Mouse (Mus musculus) intestine, embryonic 14.5 days (tissue): ENCODE measurements around the gene Fitm2. TPM values are rescaled to one million over a fixed set of nuclear protein-coding genes. Genes with fewer than 3 reads are reported as not detected.

ENCODE experiments used
- ATAC-seq: fragments of 200-750 bp; cut with Nextera tagmentation; replicated peaks from 2 replicates; pipeline ENCODE4 v1.8.0; 2017; ENCODE audit warnings: low read depth, moderate number of reproducible peaks, moderate TSS enrichment, moderate library complexity; ENCODE audit not compliant: low FRiP score, low TSS enrichment
- DNase-seq: peaks from one replicate; pipeline ENCODE4 v3.0.0-alpha.2; 2018; ENCODE audit warnings: low spot score
- H3K27ac ChIP-seq: fragments of 300-500 bp; sonication (generic); 2 replicates; pipeline ENCODE4 v1.5.1; 2014; ENCODE audit warnings: low read depth, mild to moderate bottlenecking, control low read depth
- H3K27me3 ChIP-seq: fragments of 300-500 bp; sonication (generic); replicated peaks from 2 replicates; pipeline ENCODE4 v1.6.1; 2014; ENCODE audit warnings: low read length, control low read depth; ENCODE audit not compliant: control insufficient read depth, insufficient read depth
- H3K36me3 ChIP-seq: fragments of 300-500 bp; sonication (generic); 2 replicates; pipeline ENCODE4 v1.6.1; 2014; ENCODE audit warnings: low read length, control low read depth; ENCODE audit not compliant: control insufficient read depth, insufficient read depth
- H3K4me1 ChIP-seq: fragments of 300-500 bp; sonication (generic); replicated peaks from 2 replicates; pipeline ENCODE4 v1.6.1; 2014; ENCODE audit warnings: low read length, control low read depth, mixed read lengths; ENCODE audit not compliant: control insufficient read depth, insufficient read depth
- H3K4me2 ChIP-seq: fragments of 300-500 bp; sonication (generic); 2 replicates; pipeline ENCODE4 v1.6.1; 2014; ENCODE audit warnings: low read length
- H3K4me3 ChIP-seq: fragments of 300-500 bp; sonication (generic); 2 replicates; pipeline ENCODE4 v1.5.1; 2014; ENCODE audit warnings: low read depth, low read length, control low read depth, mixed read lengths
- H3K9ac ChIP-seq: fragments of 300-500 bp; sonication (generic); 2 replicates; pipeline ENCODE4 v1.6.1; 2014; ENCODE audit warnings: mild to moderate bottlenecking, low read length
- H3K9me3 ChIP-seq: fragments of 300-500 bp; sonication (generic); 2 replicates; pipeline ENCODE4 v1.6.1; 2016; ENCODE audit warnings: low read length, control low read depth; ENCODE audit not compliant: control insufficient read depth
- WGBS: fragments of 180-500 bp; shearing (Covaris S2); extraction: QIAGEN DNeasy Blood & Tissue Kit; methylation state at CpG from one replicate; pipeline ENCODE4 v1.1.7; 2014; 5-methylcytosine and 5-hydroxymethylcytosine counted together
- polyA plus RNA-seq: library from polyadenylated mRNA; unstranded; fragments of >200 nt; fragmentation: Nextera tagmentation; extraction: Ambion mirVana; gene quantifications from 2 replicates; pipeline ENCODE4 v1.2.1, GENCODE M21; 2014

The Fitm2 gene
- polyA plus RNA-seq: 10.7 and 11.6 TPM in 2 replicates

DNA sequence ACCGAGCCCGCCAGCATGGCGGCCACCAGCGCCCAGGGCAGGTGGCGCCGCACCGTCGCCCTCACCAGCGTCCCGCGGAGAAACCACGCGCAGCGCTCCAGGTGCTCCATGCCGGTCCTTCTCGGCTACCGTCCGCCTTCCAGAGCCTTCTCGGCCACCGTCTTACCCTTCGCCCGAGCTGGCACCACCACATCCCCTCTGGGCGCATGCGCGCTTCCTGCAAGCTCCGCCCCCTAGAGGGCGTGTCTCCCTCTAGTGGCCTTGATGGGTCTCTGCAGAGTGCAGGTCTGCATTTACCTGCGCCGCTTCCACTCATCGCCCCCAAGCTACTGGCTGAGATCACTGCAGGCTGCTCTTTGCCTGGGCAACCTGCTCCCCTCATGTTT is at the start of gene Fitm2:
Gene Fitm2 (minus strand): TSS at position 164 of the 386 bp plus-strand sequence.
- H3K4me1 ChIP-seq: peaks cover 9% of the 10 kb centered on the region; the same call in 1 of the 2 replicates
- WGBS: under 1% methylated on average over 30 of the region's 30 CpGs
- peak within 1 kb of the TSS; percentile 75 for H3K9ac ChIP-seq
- DNase-seq: peak; percentile 99
- H3K9me3 ChIP-seq: no peaks in the 10 kb centered on the region
- ATAC-seq: peak; percentile 97
- peak within 1 kb of the TSS; percentile 91 for H3K4me2 ChIP-seq
- peak within 1 kb of the TSS; percentile 94 for H3K4me3 ChIP-seq
- H3K27ac ChIP-seq: 0 out of 2 replicates have a peak within 1 kb of the TSS, but pooled peaks have one; percentile 7
- H3K36me3 ChIP-seq: peaks cover 11% of the 10 kb centered on the region; the same call in 1 of the 2 replicates
- no peaks in the 10 kb centered on the region for H3K27me3 ChIP-seq

DNA sequence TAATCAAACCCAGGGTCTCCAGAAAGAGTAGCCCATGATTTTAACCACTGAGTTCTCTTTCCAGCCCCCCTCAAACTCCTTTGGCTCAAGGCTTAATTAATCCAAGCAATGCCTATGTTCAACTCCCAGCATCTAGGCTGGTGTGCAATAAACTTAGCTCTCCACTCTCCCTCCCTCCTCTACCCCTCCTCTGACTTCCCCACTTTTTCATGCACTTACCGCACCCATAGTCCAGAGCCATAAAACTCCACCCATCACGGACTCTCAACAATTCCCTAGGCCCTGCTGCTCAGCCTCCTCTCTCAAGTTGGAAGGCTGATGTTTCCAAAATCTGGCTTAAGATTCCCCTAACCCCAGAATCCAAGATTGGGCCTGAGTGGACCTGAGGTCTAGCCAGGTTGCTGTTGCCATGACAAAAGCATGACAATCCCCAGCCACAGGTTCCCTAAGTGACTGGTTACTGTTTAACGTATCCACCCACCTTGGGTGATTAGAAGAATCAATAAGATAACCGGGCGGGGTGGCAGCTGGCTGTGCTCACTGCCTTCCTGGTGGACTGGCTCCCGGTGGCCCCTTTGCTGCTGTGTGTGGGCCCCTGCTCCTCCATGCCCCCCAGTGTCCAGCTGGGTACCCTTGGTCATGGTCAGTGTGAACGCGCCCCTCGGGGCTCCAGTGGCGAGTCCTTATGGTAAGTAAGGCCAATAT is 34.0 kb upstream of the Fitm2 start, which contains the start of gene Hnf4a:
Gene Hnf4a (plus strand): TSS at position 509 of the 705 bp plus-strand sequence.
- no peaks in the 10 kb centered on the region for H3K36me3 ChIP-seq
- ATAC-seq (peak; percentile 73), DNase-seq (peak; percentile 76)
- no peaks in the 10 kb centered on the region for H3K27me3 ChIP-seq
- peak within 1 kb of the TSS; percentile 36 for H3K9ac ChIP-seq
- H3K4me2 ChIP-seq: peak within 1 kb of the TSS; percentile 41
- 57% methylated on average over 10 of the region's 10 CpGs for WGBS
- H3K4me1 ChIP-seq: no peaks in the 10 kb centered on the region
- peak within 1 kb of the TSS; percentile 30 for H3K4me3 ChIP-seq
- H3K9me3 ChIP-seq: no peaks in the 10 kb centered on the region
- peak within 1 kb of the TSS; percentile 51 for H3K27ac ChIP-seq

DNA sequence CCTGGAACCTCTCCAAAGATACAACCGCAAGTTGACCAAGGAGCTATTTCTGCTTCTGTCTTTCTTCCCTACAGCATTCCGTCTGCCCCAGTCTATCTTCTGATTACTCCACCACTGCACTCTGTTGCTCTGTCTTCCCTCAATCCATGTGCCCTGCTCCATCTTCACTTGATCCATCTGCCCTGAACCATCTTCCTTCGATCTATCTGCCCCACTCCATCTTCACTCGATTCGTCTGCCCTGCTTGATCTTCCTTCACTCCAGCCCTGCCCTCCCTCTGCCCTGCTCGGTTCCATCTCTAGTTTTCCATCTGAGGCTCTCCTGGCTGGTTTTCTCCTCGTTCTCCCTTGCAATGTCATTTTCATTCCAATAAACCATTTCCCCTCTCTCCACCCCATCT is 30.8 kb upstream of the Fitm2 start:
- Histone ChIP-seq H3K4me2 (no peak overlapping the region), H3K36me3 (no peaks in the 10 kb centered on the region), H3K4me1 (no peaks in the 10 kb centered on the region), H3K27me3 (no peaks in the 10 kb centered on the region), H3K9me3 (no peaks in the 10 kb centered on the region), H3K27ac (peak overlapping the region; percentile 51), H3K9ac (no peak overlapping the region), H3K4me3 (no peak overlapping the region)
- 67% methylated on average over 7 of the region's 7 CpGs for WGBS
- ATAC-seq (peak; percentile 20; the same call in 1 of the 2 replicates), DNase-seq (no peak)

DNA sequence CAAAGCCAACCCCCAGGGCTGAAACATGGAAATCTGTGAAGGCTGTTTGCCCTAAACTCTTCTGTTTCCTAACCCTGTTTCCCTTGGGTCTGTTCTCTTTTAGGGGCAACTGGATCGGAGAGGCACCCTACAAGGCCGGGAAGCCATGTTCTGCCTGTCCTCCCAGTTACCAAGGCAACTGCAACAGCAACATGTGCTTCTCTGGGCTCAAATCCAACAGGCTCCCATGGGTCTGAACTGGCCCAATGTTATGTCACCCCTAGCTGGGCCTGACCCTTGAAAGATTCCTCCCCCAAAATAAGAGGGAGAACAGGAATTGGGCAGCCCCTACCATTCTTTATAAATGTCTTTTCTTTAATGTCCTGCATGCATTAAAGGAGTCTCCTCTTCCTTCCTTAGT is 29.8 kb upstream of the Fitm2 start:
- Histone ChIP-seq H3K27me3 (no peaks in the 10 kb centered on the region), H3K36me3 (no peaks in the 10 kb centered on the region), H3K9ac (no peak overlapping the region), H3K4me2 (no peak overlapping the region), H3K4me3 (no peak overlapping the region), H3K27ac (no peak overlapping the region), H3K9me3 (no peaks in the 10 kb centered on the region), H3K4me1 (no peaks in the 10 kb centered on the region)
- ATAC-seq: no peak
- no peak for DNase-seq
- WGBS: 82% methylated on average over 2 of the region's 2 CpGs

DNA sequence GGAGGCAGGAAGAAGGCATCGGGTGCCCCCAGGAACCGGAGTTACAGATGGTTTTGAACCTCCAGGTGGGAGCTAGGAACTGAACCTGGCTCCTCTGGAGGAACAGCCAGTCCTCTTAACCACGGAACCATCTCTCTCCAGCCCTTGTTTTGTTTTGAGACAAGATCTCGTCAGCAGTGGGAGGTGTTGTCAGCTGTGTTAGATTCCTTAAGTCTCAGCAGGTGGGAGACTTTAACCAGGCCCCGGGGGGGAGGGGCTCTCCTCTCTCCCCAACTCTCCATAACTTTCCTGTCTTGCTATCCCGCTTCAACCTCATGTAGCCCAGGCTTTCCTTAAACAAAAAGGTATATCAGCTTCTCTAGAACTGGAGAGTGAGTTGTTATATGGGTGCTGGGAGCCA is 22.0 kb upstream of the Fitm2 start:
- WGBS: 32% methylated on average over 6 of the region's 6 CpGs
- no peaks in the 10 kb centered on the region for H3K9me3 ChIP-seq
- H3K9ac ChIP-seq: no peak overlapping the region
- no peak overlapping the region for H3K4me3 ChIP-seq
- no peaks in the 10 kb centered on the region for H3K36me3 ChIP-seq
- H3K4me1 ChIP-seq: peaks cover 14% of the 10 kb centered on the region
- DNase-seq: no peak
- no peak overlapping the region for H3K4me2 ChIP-seq
- H3K27me3 ChIP-seq: no peaks in the 10 kb centered on the region
- no peak for ATAC-seq
- no peak overlapping the region for H3K27ac ChIP-seq

DNA sequence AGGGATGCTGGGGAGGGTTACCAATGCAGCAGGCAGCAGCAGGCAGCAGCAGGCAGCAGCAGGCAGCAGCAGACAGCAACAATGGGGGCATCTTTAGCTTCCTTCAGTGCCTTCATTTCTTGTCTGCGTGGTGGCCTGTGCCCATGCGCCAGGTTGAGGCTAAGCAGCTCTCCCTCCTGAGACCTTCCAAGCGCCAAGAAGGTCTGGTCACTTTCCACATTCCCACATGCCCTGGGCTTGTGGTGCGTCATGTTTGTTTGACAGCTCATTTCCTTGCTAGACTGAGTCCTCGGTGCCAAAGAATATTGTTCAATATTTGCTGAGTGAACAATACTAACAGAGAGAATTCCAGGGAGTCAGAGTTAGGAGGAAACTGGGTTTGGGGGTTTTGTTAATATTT is 21.5 kb upstream of the Fitm2 start:
- Histone ChIP-seq H3K4me1 (peaks cover 14% of the 10 kb centered on the region), H3K4me2 (no peak overlapping the region), H3K27me3 (no peaks in the 10 kb centered on the region), H3K27ac (no peak overlapping the region), H3K36me3 (no peaks in the 10 kb centered on the region), H3K4me3 (no peak overlapping the region), H3K9ac (no peak overlapping the region), H3K9me3 (no peaks in the 10 kb centered on the region)
- ATAC-seq (no peak), DNase-seq (no peak)
- 12% methylated on average over 5 of the region's 5 CpGs for WGBS

DNA sequence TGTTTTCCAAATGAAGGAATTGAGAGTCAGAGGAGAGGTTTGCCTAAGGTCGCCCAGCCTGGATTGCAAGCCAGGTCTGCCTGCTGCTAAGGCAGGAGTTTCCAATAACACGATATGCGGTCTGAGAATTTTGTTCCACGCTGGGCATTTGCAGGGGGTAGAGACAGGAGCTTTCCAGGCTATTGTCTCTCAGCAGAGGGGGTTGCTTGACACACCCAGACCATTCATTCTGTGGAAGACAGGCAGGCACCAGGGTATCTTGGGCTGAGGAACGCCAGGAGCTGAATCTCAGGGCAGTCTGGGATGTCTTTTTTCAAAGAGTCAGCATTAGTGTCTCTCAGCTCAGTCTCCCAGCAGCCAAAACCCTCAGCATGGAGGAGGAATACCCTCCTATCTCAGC is 20.6 kb upstream of the Fitm2 start:
- no peak for ATAC-seq
- 41% methylated on average over 5 of the region's 5 CpGs for WGBS
- Histone ChIP-seq H3K36me3 (no peaks in the 10 kb centered on the region), H3K4me1 (peaks cover 14% of the 10 kb centered on the region), H3K27ac (no peak overlapping the region), H3K9me3 (no peaks in the 10 kb centered on the region), H3K9ac (no peak overlapping the region), H3K27me3 (no peaks in the 10 kb centered on the region), H3K4me2 (no peak overlapping the region), H3K4me3 (no peak overlapping the region)
- DNase-seq: no peak

DNA sequence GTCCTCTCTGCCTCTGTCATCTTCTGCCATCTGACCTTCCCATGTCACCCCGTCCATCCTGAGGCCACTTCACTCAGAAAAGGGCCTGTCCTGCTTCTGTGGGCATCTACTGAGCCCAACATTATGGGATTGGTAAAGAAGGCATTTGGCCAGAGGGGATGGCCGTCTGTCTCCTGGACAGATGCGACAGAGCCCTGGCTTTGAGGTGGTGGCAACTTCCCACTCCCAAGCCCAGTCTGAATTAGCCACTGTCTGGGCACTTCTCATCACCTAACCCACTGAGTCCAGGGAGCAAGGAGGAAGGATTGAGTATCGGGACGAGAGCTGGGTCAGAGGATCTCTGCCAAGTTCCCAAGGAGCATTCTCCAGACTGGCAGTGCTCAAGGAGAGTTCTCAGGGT is 19.6 kb upstream of the Fitm2 start, which contains the start of gene R3hdml:
Gene R3hdml (plus strand): TSS at position 301 of the 400 bp plus-strand sequence.
- DNase-seq (no peak), ATAC-seq (no peak)
- Histone ChIP-seq H3K27me3 (no peaks in the 10 kb centered on the region), H3K27ac (no peak within 1 kb of the TSS), H3K9me3 (no peaks in the 10 kb centered on the region), H3K4me1 (peaks cover 14% of the 10 kb centered on the region), H3K9ac (no peak within 1 kb of the TSS), H3K4me3 (no peak within 1 kb of the TSS), H3K36me3 (no peaks in the 10 kb centered on the region), H3K4me2 (no peak within 1 kb of the TSS)
- WGBS: 74% methylated on average over 5 of the region's 5 CpGs

DNA sequence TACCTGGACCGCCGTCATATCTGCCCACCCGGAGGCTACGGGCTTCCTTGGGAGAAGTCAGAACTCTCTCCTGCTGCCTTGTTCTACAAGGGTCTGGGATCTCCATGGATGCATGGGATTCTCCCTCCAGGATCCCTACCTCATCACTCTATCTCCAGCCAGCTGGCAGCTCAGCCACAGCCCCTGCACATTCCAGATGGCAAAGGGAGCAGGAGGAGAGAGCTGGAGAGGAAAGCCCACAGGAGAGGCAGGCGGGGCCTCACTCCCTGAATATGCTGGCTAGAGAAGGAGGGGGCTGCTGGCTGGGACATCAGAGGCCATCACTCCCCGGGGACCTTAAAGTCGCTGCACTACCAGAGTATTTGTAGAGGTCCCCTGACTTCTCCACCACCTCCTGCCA is 18.9 kb upstream of the Fitm2 start:
- WGBS: 61% methylated on average over 7 of the region's 7 CpGs
- no peak for DNase-seq
- ATAC-seq: no peak

More for the DNA sequence above, 18.9 kb upstream of the Fitm2 start:
- Histone ChIP-seq H3K27me3 (no peaks in the 10 kb centered on the region), H3K4me1 (peaks cover 14% of the 10 kb centered on the region), H3K4me3 (no peak overlapping the region), H3K4me2 (no peak overlapping the region), H3K36me3 (no peaks in the 10 kb centered on the region), H3K27ac (no peak overlapping the region), H3K9ac (no peak overlapping the region), H3K9me3 (no peaks in the 10 kb centered on the region)
